Mouse (Mus musculus): ENCODE results near the gene Hist1h2ae. TPM values are rescaled to one million over a fixed set of nuclear protein-coding genes. Genes with fewer than 3 reads are reported as not detected.
A peak's percentile ranks its signal among the peaks of the same experiment; 100 is the strongest.
"Not testable (repeated sequence)": the region's sequence is repeated elsewhere in the genome, so short reads cannot be mapped to it uniquely, and the experiment has no call there.

Gene Hist1h2ae
- polyA plus RNA-seq, 1 experiment, result 174 TPM

- DNase-seq, result no peak
- Histone ChIP-seq H3K36me3 (ENCODE audit: control insufficient read depth, insufficient read depth, low read length) (no peaks in the 10 kb centered on the region), H3K27me3 (ENCODE audit: control insufficient read depth, insufficient read depth, low read length) (no peaks in the 10 kb centered on the region), H3K4me3 (ENCODE audit: control insufficient read depth, insufficient read depth, low read length) (no peak overlapping the region), H3K4me1 (replicated peaks; ENCODE audit: control insufficient read depth, insufficient read depth, low read length) (peaks cover 2% of the 10 kb centered on the region), H3K27ac (ENCODE audit: control insufficient read depth, insufficient read depth, low read length) (no peak overlapping the region)
- TF ChIP-seq POLR2A (IDR thresholded peaks at IDR 0.05; ENCODE audit: control insufficient read depth, extremely low read depth, insufficient read depth, low read length, poor library complexity), result no peak
- TF ChIP-seq CTCF (IDR thresholded peaks at IDR 0.05; ENCODE audit: borderline replicate concordance, control insufficient read depth, extremely low read depth, insufficient read depth, low read length, poor library complexity), result no peak
- 12% methylated on average over 5 of the region's 5 CpGs for WGBS
Observed at GRCm38 (mm10) chr13:23593051-23593770, 22.2 kb upstream of the Hist1h2ae start.

DNA sequence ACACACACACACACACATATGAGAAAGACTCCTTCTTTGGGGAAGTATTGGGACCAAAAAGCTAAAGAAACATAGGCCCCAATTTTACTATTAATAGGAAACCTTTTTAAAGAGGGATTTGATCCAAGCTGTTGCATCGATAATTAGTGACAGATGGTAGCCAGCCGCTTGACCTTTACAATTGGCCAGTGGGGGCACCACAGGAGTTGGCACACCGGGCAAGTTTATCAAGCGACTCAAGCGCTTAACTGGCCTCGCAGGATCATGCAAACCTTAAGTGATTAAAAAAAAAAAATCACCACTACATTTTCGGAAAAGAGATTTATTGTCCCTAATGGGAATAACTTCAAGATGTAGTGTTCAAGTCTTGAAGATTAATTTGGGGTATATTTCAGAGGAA is 21.6 kb upstream of the Hist1h2ae start:
- Histone ChIP-seq H3K36me3 (ENCODE audit: control insufficient read depth, insufficient read depth, low read length) (no peaks in the 10 kb centered on the region), H3K27me3 (ENCODE audit: control insufficient read depth, insufficient read depth, low read length) (no peaks in the 10 kb centered on the region), H3K4me1 (replicated peaks; ENCODE audit: control insufficient read depth, insufficient read depth, low read length) (peaks cover 2% of the 10 kb centered on the region), H3K27ac (ENCODE audit: control insufficient read depth, insufficient read depth, low read length) (no peak overlapping the region), H3K4me3 (ENCODE audit: control insufficient read depth, insufficient read depth, low read length) (no peak overlapping the region)
- WGBS, result 76% methylated on average over 7 of the region's 7 CpGs
- DNase-seq, result no peak
- no peak for TF ChIP-seq CTCF (IDR thresholded peaks at IDR 0.05; ENCODE audit: borderline replicate concordance, control insufficient read depth, extremely low read depth, insufficient read depth, low read length, poor library complexity)
- no peak for TF ChIP-seq POLR2A (IDR thresholded peaks at IDR 0.05; ENCODE audit: control insufficient read depth, extremely low read depth, insufficient read depth, low read length, poor library complexity)

- 98% methylated on average over 7 of the region's 7 CpGs for WGBS
- not testable (repeated sequence) for H3K36me3 ChIP-seq (ENCODE audit: control insufficient read depth, insufficient read depth, low read length); H3K27me3 ChIP-seq (ENCODE audit: control insufficient read depth, insufficient read depth, low read length); H3K4me1 ChIP-seq (replicated peaks; ENCODE audit: control insufficient read depth, insufficient read depth, low read length); DNase-seq; H3K4me3 ChIP-seq (ENCODE audit: control insufficient read depth, insufficient read depth, low read length); H3K27ac ChIP-seq (ENCODE audit: control insufficient read depth, insufficient read depth, low read length)
Observed at GRCm38 (mm10) chr13:23591886-23592285, 20.9 kb upstream of the Hist1h2ae start.

DNA sequence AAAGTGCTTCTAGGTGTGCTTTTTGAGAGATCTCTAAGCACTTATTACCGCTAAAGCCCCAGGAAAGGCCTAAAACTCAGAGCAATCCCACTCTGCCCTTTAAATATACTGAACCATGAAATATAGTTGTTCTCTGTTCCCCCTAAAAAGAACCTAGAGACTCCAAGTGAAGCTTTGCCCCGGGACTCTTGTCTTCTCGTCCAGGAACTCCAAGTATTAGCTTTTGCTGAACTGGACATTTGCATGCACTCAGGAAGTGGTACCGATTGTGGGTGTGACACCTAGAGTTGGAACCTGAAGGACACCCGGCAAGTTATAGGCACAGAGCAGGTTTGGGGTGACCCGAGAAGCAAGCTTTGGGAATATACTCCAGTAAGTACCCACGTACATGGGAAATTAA is 20.2 kb upstream of the Hist1h2ae start:
- TF ChIP-seq POLR2A (IDR thresholded peaks at IDR 0.05; ENCODE audit: control insufficient read depth, extremely low read depth, insufficient read depth, low read length, poor library complexity), result no peak
- TF ChIP-seq CTCF (IDR thresholded peaks at IDR 0.05; ENCODE audit: borderline replicate concordance, control insufficient read depth, extremely low read depth, insufficient read depth, low read length, poor library complexity), result no peak
- WGBS, result 96% methylated on average over 7 of the region's 7 CpGs
- H3K27ac ChIP-seq (ENCODE audit: control insufficient read depth, insufficient read depth, low read length), result no peak overlapping the region
- H3K4me1 ChIP-seq (replicated peaks; ENCODE audit: control insufficient read depth, insufficient read depth, low read length), result peaks cover 5% of the 10 kb centered on the region
- H3K27me3 ChIP-seq (ENCODE audit: control insufficient read depth, insufficient read depth, low read length), result no peaks in the 10 kb centered on the region
- DNase-seq, result no peak
- no peaks in the 10 kb centered on the region for H3K36me3 ChIP-seq (ENCODE audit: control insufficient read depth, insufficient read depth, low read length)
- no peak overlapping the region for H3K4me3 ChIP-seq (ENCODE audit: control insufficient read depth, insufficient read depth, low read length)

DNA sequence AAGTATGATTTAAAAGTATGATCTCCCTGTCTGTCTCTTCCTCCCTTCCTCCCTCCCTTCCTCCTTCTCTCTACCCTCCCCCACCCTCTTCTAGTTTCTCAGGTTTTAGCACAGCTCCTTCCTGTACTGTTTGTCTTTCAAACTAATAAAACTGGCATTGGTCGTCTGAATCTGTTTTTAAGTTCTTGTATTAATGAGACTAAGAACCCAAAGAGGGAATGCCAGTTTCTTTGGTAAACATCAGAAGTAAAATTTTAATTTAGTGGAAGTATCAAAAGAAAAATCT is 15.9 kb upstream of the Hist1h2ae start:
- Histone ChIP-seq H3K4me3 (ENCODE audit: control insufficient read depth, insufficient read depth, low read length) (no peak overlapping the region), H3K27me3 (ENCODE audit: control insufficient read depth, insufficient read depth, low read length) (no peaks in the 10 kb centered on the region), H3K4me1 (replicated peaks; ENCODE audit: control insufficient read depth, insufficient read depth, low read length) (peaks cover 8% of the 10 kb centered on the region), H3K27ac (ENCODE audit: control insufficient read depth, insufficient read depth, low read length) (peak overlapping the region; percentile 42; the same call in 1 of the 2 replicates), H3K36me3 (ENCODE audit: control insufficient read depth, insufficient read depth, low read length) (no peaks in the 10 kb centered on the region)
- DNase-seq, result no peak
- WGBS, result 4% methylated on average over 1 of the region's 1 CpGs
- TF ChIP-seq POLR2A (IDR thresholded peaks at IDR 0.05; ENCODE audit: control insufficient read depth, extremely low read depth, insufficient read depth, low read length, poor library complexity), result no peak
- TF ChIP-seq CTCF (IDR thresholded peaks at IDR 0.05; ENCODE audit: borderline replicate concordance, control insufficient read depth, extremely low read depth, insufficient read depth, low read length, poor library complexity), result no peak

DNA sequence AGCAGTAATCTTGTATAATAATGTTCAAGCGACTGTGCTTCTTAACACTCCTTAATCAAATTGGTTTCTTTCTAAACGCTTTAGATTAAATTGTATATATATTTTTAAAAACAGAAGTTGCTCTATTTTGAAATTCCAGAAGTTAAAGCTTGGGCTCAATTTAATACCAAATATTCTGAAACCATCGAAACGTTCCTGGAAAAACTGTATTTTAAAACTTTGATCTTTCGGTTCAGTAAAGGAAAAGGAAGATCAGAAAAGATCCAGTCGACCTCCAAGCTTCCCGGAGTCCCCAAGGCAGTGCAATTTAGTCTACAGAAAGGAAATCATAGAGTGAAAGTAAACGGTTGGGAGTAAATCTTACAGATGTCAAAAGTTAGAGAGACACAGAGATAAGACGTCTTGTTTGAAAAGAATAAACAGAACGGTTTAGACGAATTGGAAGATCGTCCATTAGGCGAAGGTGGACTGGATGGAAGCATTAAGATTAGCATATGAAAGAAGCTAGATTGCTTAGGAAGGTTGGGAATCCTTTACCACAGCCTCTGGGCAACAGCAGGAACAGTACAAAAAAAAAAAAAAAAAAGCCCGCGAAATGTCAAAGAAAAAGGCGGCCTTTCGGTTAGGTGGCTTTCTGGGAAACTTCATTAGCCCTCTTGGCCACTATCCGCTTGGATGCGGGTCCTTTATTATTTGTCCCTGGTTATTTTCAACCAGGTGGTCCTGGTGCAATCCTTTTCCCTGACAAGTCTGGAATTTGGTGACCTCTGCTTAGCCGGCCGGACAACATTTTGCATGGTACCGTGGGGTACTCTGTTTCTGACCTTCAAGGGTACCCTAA is 15.3 kb upstream of the Hist1h2ae start:
- WGBS, result 4% methylated on average over 22 of the region's 22 CpGs
- Histone ChIP-seq H3K4me1 (replicated peaks; ENCODE audit: control insufficient read depth, insufficient read depth, low read length) (peaks cover 11% of the 10 kb centered on the region), H3K27ac (ENCODE audit: control insufficient read depth, insufficient read depth, low read length) (peak overlapping the region; percentile 42), H3K27me3 (ENCODE audit: control insufficient read depth, insufficient read depth, low read length) (no peaks in the 10 kb centered on the region), H3K36me3 (ENCODE audit: control insufficient read depth, insufficient read depth, low read length) (no peaks in the 10 kb centered on the region), H3K4me3 (ENCODE audit: control insufficient read depth, insufficient read depth, low read length) (0 out of 2 replicates have a peak overlapping the region, but pooled peaks have one; percentile 5)
- TF ChIP-seq POLR2A (IDR thresholded peaks at IDR 0.05; ENCODE audit: control insufficient read depth, extremely low read depth, insufficient read depth, low read length, poor library complexity) (no peak), CTCF (IDR thresholded peaks at IDR 0.05; ENCODE audit: borderline replicate concordance, control insufficient read depth, extremely low read depth, insufficient read depth, low read length, poor library complexity) (no peak)
- no peak for DNase-seq

Data from thymus, adult 2 months (tissue).